Mouse (Mus musculus): Measurements from ENCODE around the gene 4930544D05Rik. TPM values are rescaled to one million over a fixed set of nuclear protein-coding genes. Genes with fewer than 3 reads are reported as not detected.

4930544D05Rik gene
- not detected in 2 replicates for polyA plus RNA-seq (2012; rRNA removed)

GRCm38 (mm10) chr11:70615516-70616093 is at the start of gene 4930544D05Rik:
4930544D05Rik (plus strand) TSS chr11:70615848.

GRCm38 (mm10) chr11:70619101-70619500 is 3.5 kb downstream of the 4930544D05Rik start, which contains the start of gene Chrne:
Chrne (minus strand) TSS chr11:70619216.

GRCm38 (mm10) chr11:70638714-70639278 is 23.1 kb downstream of the 4930544D05Rik start, which contains the start of gene Gp1ba:
Gp1ba (plus strand) TSS chr11:70639122.

GRCm38 (mm10) chr11:70646691-70647650 is 31.3 kb downstream of the 4930544D05Rik start, which contains the start of the genes Rnf167 and Slc25a11:
Rnf167 (plus strand) TSS chr11:70647235.
Slc25a11 (minus strand) TSS chr11:70647479.

GRCm38 (mm10) chr11:70654198-70654922 is 38.7 kb downstream of the 4930544D05Rik start, which contains the start of gene Pfn1:
Pfn1 (minus strand) TSS chr11:70654644.

GRCm38 (mm10) chr11:70656964-70657363 is 41.3 kb downstream of the 4930544D05Rik start, which contains the start of gene Eno3:
Eno3 (plus strand) TSS chr11:70657202.

Other genes with a start within 250 kb of the 4930544D05Rik start
- 9.3 and 10.3 TPM in 2 replicates for gene Pelp1, start 205.8 kb upstream of the 4930544D05Rik start, polyA plus RNA-seq (2012; rRNA removed)
- 16.9 and 23.4 TPM in 2 replicates for gene Arrb2, start 183.2 kb upstream of the 4930544D05Rik start, polyA plus RNA-seq (2012; rRNA removed)
- gene Med11, start 163.9 kb upstream of the 4930544D05Rik start, polyA plus RNA-seq (2012; rRNA removed), result 6.9 and 7.9 TPM in 2 replicates
- gene Zmynd15, start 156.4 kb upstream of the 4930544D05Rik start, polyA plus RNA-seq (2012; rRNA removed), result 2.3 TPM in 2 replicates
- gene Cxcl16, start 155.9 kb upstream of the 4930544D05Rik start, polyA plus RNA-seq (2012; rRNA removed), result 14.1 and 16.5 TPM in 2 replicates
- 9.1 and 10.4 TPM in 2 replicates for gene Tm4sf5, start 110.6 kb upstream of the 4930544D05Rik start, polyA plus RNA-seq (2012; rRNA removed)
- gene Vmo1, start 101.2 kb upstream of the 4930544D05Rik start, polyA plus RNA-seq (2012; rRNA removed), result not detected in 2 replicates
- gene Gltpd2, start 96.7 kb upstream of the 4930544D05Rik start, polyA plus RNA-seq (2012; rRNA removed), result 0.10 TPM in 1 of 2 replicates, not detected in the other
- 154 and 176 TPM in 2 replicates for gene Psmb6, start 90.5 kb upstream of the 4930544D05Rik start, polyA plus RNA-seq (2012; rRNA removed)
- gene Gm40193, start 82.9 kb upstream of the 4930544D05Rik start, polyA plus RNA-seq (2012; rRNA removed), result not detected in 2 replicates
- gene Pld2, start 75.8 kb upstream of the 4930544D05Rik start, polyA plus RNA-seq (2012; rRNA removed), result 25.1 and 27.7 TPM in 2 replicates
- gene Mink1, start 53.0 kb upstream of the 4930544D05Rik start, polyA plus RNA-seq (2012; rRNA removed), result 57.1 and 69.6 TPM in 2 replicates
- gene Chrne, start 3.4 kb downstream of the 4930544D05Rik start, polyA plus RNA-seq (2012; rRNA removed), result 0.42 TPM in 1 of 2 replicates, not detected in the other
- gene Gp1ba, start 23.3 kb downstream of the 4930544D05Rik start, polyA plus RNA-seq (2012; rRNA removed), result 0.05 and 0.16 TPM in 2 replicates
- 33.9 and 37.1 TPM in 2 replicates for gene Rnf167, start 31.4 kb downstream of the 4930544D05Rik start, polyA plus RNA-seq (2012; rRNA removed)
- gene Slc25a11, start 31.6 kb downstream of the 4930544D05Rik start, polyA plus RNA-seq (2012; rRNA removed), result 46.6 and 58.0 TPM in 2 replicates
- 1,547 and 3,714 TPM in 2 replicates for gene Pfn1, start 38.8 kb downstream of the 4930544D05Rik start, polyA plus RNA-seq (2012; rRNA removed)
- gene Eno3, start 41.4 kb downstream of the 4930544D05Rik start, polyA plus RNA-seq (2012; rRNA removed), result 17.5 and 26.2 TPM in 2 replicates
- gene Spag7, start 53.6 kb downstream of the 4930544D05Rik start, polyA plus RNA-seq (2012; rRNA removed), result 8.1 and 8.5 TPM in 2 replicates
- gene Camta2, start 72.3 kb downstream of the 4930544D05Rik start, polyA plus RNA-seq (2012; rRNA removed), result 17.7 and 19.8 TPM in 2 replicates
- 0.63 and 1.0 TPM in 2 replicates for gene Inca1, start 84.3 kb downstream of the 4930544D05Rik start, polyA plus RNA-seq (2012; rRNA removed)
- gene Kif1c, start 84.7 kb downstream of the 4930544D05Rik start, polyA plus RNA-seq (2012; rRNA removed), result 42.2 and 58.4 TPM in 2 replicates
- gene Zfp3, start 148.4 kb downstream of the 4930544D05Rik start, polyA plus RNA-seq (2012; rRNA removed), result 0.48 and 0.54 TPM in 2 replicates
- gene Scimp, start 196.7 kb downstream of the 4930544D05Rik start, polyA plus RNA-seq (2012; rRNA removed), result 0.06 and 0.09 TPM in 2 replicates
- 0.52 and 0.73 TPM in 2 replicates for gene Rabep1, start 228.9 kb downstream of the 4930544D05Rik start, polyA plus RNA-seq (2012; rRNA removed)

Measured in stomach, adult 2 months (tissue).